Mouse (Mus musculus) heart, postnatal 0 days (tissue): ENCODE results near the gene Ncs1.

Experiments
- CTCF ChIP-seq: IDR thresholded peaks from 2 replicates; pipeline ENCODE4 v1.5.1; 2016; ENCODE audit warnings: antibody characterized with exemption, control low read depth, low read depth
- EP300 ChIP-seq: IDR thresholded peaks from 2 replicates; pipeline ENCODE4 v1.6.1; 2016; ENCODE audit warnings: antibody characterized with exemption, low read depth

DNA sequence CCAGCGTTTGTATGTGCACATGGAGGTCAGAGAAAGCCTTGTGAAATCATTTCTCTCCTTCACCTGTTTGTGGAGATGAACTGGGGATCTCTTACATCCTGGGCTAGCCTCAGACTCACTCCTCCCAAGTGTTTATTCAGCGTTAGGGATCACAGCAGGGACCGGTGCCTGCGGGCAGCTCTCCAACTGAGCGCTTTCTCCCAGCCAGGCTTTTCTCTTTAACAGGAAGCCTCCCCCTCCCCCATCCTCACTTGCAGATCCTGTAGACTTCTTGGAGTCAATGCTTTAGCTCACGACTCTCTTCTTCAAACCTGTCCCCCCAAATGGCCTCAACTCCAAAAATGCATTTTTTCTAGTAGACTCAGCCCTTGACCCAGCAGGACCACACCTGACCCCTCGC is 4.0 kb upstream of the Ncs1 start:
- TF ChIP-seq CTCF (no peak), EP300 (no peak)
